Mouse (Mus musculus): Measurements from ENCODE around the gene Rnf135. TPM values are rescaled to one million over a fixed set of nuclear protein-coding genes. Genes with fewer than 3 reads are reported as not detected.
"Not testable (repeated sequence)": the region's sequence is repeated elsewhere in the genome, so short reads cannot be mapped to it uniquely, and the experiment has no call there.

The Rnf135 gene
- 1 to 10 TPM; 1.6 to 1.7 TPM for total RNA-seq (2021)
- long read RNA-seq, experiment 1, partial matches to known transcripts = 0 of 1 reads
- long read RNA-seq, experiment 1, other reads (novel, unspliced or antisense) = 1 of 1 reads
- long read RNA-seq, experiment 2, partial matches to known transcripts = 1 of 3 reads
- long read RNA-seq, experiment 2, other reads (novel, unspliced or antisense) = 1 of 3 reads

GRCm38 (mm10) chr11:80183705-80184255 is at the start of gene Rnf135:
Gene Rnf135 (plus strand): TSS chr11:80183851.
- peak; percentile 95 for DNase-seq (ENCODE audit: low spot score)

GRCm38 (mm10) chr11:80134744-80135143 is 48.9 kb upstream of the Rnf135 start:
- no peak for DNase-seq (ENCODE audit: low spot score)

GRCm38 (mm10) chr11:80135954-80136683 is 47.5 kb upstream of the Rnf135 start:
- no peak for DNase-seq (ENCODE audit: low spot score)

GRCm38 (mm10) chr11:80136786-80137185 is 46.9 kb upstream of the Rnf135 start:
- DNase-seq (ENCODE audit: low spot score) = no peak

- DNase-seq (ENCODE audit: low spot score) = no peak
Observed at GRCm38 (mm10) chr11:80137773-80138172, 45.9 kb upstream of the Rnf135 start.

GRCm38 (mm10) chr11:80141825-80142521 is 41.7 kb upstream of the Rnf135 start, which contains the start of gene Tefm:
Gene Tefm (minus strand): TSS chr11:80142175.
- peak; percentile 85 for DNase-seq (ENCODE audit: low spot score)

GRCm38 (mm10) chr11:80142872-80143271 is 40.8 kb upstream of the Rnf135 start:
- DNase-seq (ENCODE audit: low spot score) = no peak

- no peak for DNase-seq (ENCODE audit: low spot score)
Observed at GRCm38 (mm10) chr11:80145787-80146275, 37.8 kb upstream of the Rnf135 start.

GRCm38 (mm10) chr11:80147748-80148147 is 35.9 kb upstream of the Rnf135 start:
- DNase-seq (ENCODE audit: low spot score) = no peak

- peak; percentile 60 for DNase-seq (ENCODE audit: low spot score)
Observed at GRCm38 (mm10) chr11:80148313-80148712, 35.3 kb upstream of the Rnf135 start.

- not testable (repeated sequence) for DNase-seq (ENCODE audit: low spot score)
Observed at GRCm38 (mm10) chr11:80148974-80149373, 34.7 kb upstream of the Rnf135 start.

GRCm38 (mm10) chr11:80149412-80150023 is 34.1 kb upstream of the Rnf135 start:
- DNase-seq (ENCODE audit: low spot score) = no peak

GRCm38 (mm10) chr11:80150566-80150965 is 33.1 kb upstream of the Rnf135 start:
- no peak for DNase-seq (ENCODE audit: low spot score)

GRCm38 (mm10) chr11:80151541-80151940 is 32.1 kb upstream of the Rnf135 start:
- DNase-seq (ENCODE audit: low spot score) = no peak

- no peak for DNase-seq (ENCODE audit: low spot score)
Observed at GRCm38 (mm10) chr11:80152376-80152775, 31.3 kb upstream of the Rnf135 start.

GRCm38 (mm10) chr11:80153857-80154495 is 29.7 kb upstream of the Rnf135 start, which contains the start of gene Adap2:
Gene Adap2 (plus strand): TSS chr11:80154105.
- DNase-seq (ENCODE audit: low spot score) = peak; percentile 96

- no peak for DNase-seq (ENCODE audit: low spot score)
Observed at GRCm38 (mm10) chr11:80154501-80154900, 29.1 kb upstream of the Rnf135 start.

GRCm38 (mm10) chr11:80155541-80155940 is 28.1 kb upstream of the Rnf135 start:
- DNase-seq (ENCODE audit: low spot score) = no peak

- DNase-seq (ENCODE audit: low spot score) = no peak
Observed at GRCm38 (mm10) chr11:80155961-80156360, 27.7 kb upstream of the Rnf135 start.

- DNase-seq (ENCODE audit: low spot score) = no peak
Observed at GRCm38 (mm10) chr11:80156841-80157240, 26.8 kb upstream of the Rnf135 start.

- no peak for DNase-seq (ENCODE audit: low spot score)
Observed at GRCm38 (mm10) chr11:80159018-80159417, 24.6 kb upstream of the Rnf135 start.
